Mouse (Mus musculus) embryonic facial prominence, embryonic 15.5 days (tissue): ENCODE results near the gene Acer3. TPM values are rescaled to one million over a fixed set of nuclear protein-coding genes. Genes with fewer than 3 reads are reported as not detected.

ENCODE experiments used
- ATAC-seq: fragments of 200-750 bp; cut with Nextera tagmentation; 2 replicates; pipeline ENCODE4 v1.8.0; 2017; ENCODE audit warnings: low read depth, moderate TSS enrichment; ENCODE audit not compliant: insufficient number of reproducible peaks, low FRiP score, low TSS enrichment
- H3K27ac ChIP-seq: fragments of 300-500 bp; sonication (generic); replicated peaks from 2 replicates; pipeline ENCODE4 v1.5.1; 2015; ENCODE audit warnings: mild to moderate bottlenecking, inconsistent platforms
- H3K27me3 ChIP-seq: fragments of 300-500 bp; sonication (generic); 2 replicates; pipeline ENCODE4 v1.6.1; 2015; ENCODE audit warnings: inconsistent platforms
- H3K36me3 ChIP-seq: fragments of 300-500 bp; sonication (generic); 2 replicates; pipeline ENCODE4 v1.6.1; 2015; ENCODE audit warnings: mild to moderate bottlenecking, inconsistent platforms
- H3K4me1 ChIP-seq: fragments of 300-500 bp; sonication (generic); 2 replicates; pipeline ENCODE4 v1.6.1; 2015; ENCODE audit warnings: inconsistent platforms
- H3K4me2 ChIP-seq: fragments of 300-500 bp; sonication (generic); replicated peaks from 2 replicates; pipeline ENCODE4 v1.6.1; 2015; ENCODE audit warnings: mild to moderate bottlenecking, inconsistent platforms
- H3K4me3 ChIP-seq: fragments of 300-500 bp; sonication (generic); replicated peaks from 2 replicates; pipeline ENCODE4 v1.5.1; 2015; ENCODE audit warnings: mild to moderate bottlenecking, inconsistent platforms
- H3K9ac ChIP-seq: fragments of 300-500 bp; sonication (generic); 2 replicates; pipeline ENCODE4 v1.6.1; 2015; ENCODE audit warnings: inconsistent platforms
- H3K9me3 ChIP-seq: fragments of 300-500 bp; sonication (generic); replicated peaks from 2 replicates; pipeline ENCODE4 v1.6.1; 2016; ENCODE audit warnings: inconsistent platforms
- WGBS: fragments of 180-500 bp; shearing (Covaris S2); methylation state at CpG from one replicate; pipeline ENCODE4 v1.1.7; 2015; 5-methylcytosine and 5-hydroxymethylcytosine counted together
- polyA plus RNA-seq: library from polyadenylated mRNA; unstranded; fragments of >200 nt; fragmentation: Nextera tagmentation; extraction: Ambion mirVana; gene quantifications from 2 replicates; pipeline ENCODE4 v1.2.1, GENCODE M21; 2015

Acer3 gene
- polyA plus RNA-seq, 1 experiment from 2014 or later, result 43.9 TPM

DNA sequence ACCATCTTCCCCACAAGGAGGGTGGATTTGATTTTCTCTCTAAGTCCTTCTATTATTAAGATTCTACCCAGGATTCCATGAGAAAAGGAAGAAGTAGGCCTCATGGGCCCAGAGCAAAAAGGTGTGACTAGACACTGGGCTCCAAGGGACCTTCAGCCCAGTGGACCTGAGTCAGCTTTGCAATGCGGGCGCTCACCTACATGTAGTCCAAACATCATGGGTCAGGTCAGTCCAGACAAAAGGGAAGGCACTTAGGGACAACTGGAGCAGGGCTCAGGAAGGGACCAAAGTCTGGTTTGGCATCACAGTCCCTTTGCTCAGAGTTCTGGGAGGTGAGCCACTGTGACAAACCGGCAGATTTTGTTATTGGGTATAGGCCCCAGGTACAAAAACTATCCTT lies 30.5 kb upstream of the Acer3 start:
- no peak overlapping the region for H3K9ac ChIP-seq
- ATAC-seq, result no peak
- no peak overlapping the region for H3K27ac ChIP-seq
- peaks cover 32% of the 10 kb centered on the region for H3K4me1 ChIP-seq
- no peak overlapping the region for H3K4me3 ChIP-seq
- H3K9me3 ChIP-seq, result no peaks in the 10 kb centered on the region
- no peak overlapping the region for H3K4me2 ChIP-seq
- WGBS, result 97% methylated on average over 3 of the region's 3 CpGs
- H3K27me3 ChIP-seq, result no peaks in the 10 kb centered on the region
- H3K36me3 ChIP-seq, result peaks cover 33% of the 10 kb centered on the region

- H3K4me2 ChIP-seq, result no peak overlapping the region
- WGBS, result 90% methylated on average over 6 of the region's 6 CpGs
- ATAC-seq, result no peak
- peaks cover 33% of the 10 kb centered on the region for H3K36me3 ChIP-seq
- no peaks in the 10 kb centered on the region for H3K27me3 ChIP-seq
- H3K4me3 ChIP-seq, result no peak overlapping the region
- no peaks in the 10 kb centered on the region for H3K9me3 ChIP-seq
- peaks cover 15% of the 10 kb centered on the region for H3K4me1 ChIP-seq
- no peak overlapping the region for H3K27ac ChIP-seq
- no peak overlapping the region for H3K9ac ChIP-seq
These were observed 28.8 kb upstream of the Acer3 start for GRCm38 (mm10) chr7:98349821-98350220.

GRCm38 (mm10) chr7:98349096-98349495 lies 28.1 kb upstream of the Acer3 start:
- H3K4me3 ChIP-seq, result no peak overlapping the region
- 0 out of 2 replicates have a peak, but pooled peaks have one; percentile 3 for ATAC-seq
- H3K36me3 ChIP-seq, result peaks cover 33% of the 10 kb centered on the region
- WGBS, result 32% methylated on average over 5 of the region's 5 CpGs
- H3K9ac ChIP-seq, result no peak overlapping the region
- H3K27ac ChIP-seq, result no peak overlapping the region
- no peaks in the 10 kb centered on the region for H3K27me3 ChIP-seq
- H3K4me1 ChIP-seq, result peaks cover 7% of the 10 kb centered on the region
- no peak overlapping the region for H3K4me2 ChIP-seq
- no peaks in the 10 kb centered on the region for H3K9me3 ChIP-seq

- 47% methylated on average over 7 of the region's 7 CpGs for WGBS
- Histone ChIP-seq H3K27ac (no peak overlapping the region), H3K36me3 (peaks cover 33% of the 10 kb centered on the region), H3K9me3 (no peaks in the 10 kb centered on the region), H3K27me3 (no peaks in the 10 kb centered on the region), H3K4me1 (no peaks in the 10 kb centered on the region), H3K4me2 (no peak overlapping the region), H3K9ac (no peak overlapping the region), H3K4me3 (no peak overlapping the region)
- no peak for ATAC-seq
These were observed 27.0 kb upstream of the Acer3 start for GRCm38 (mm10) chr7:98348043-98348442.

- no peak for ATAC-seq
- Histone ChIP-seq H3K9ac (no peak overlapping the region), H3K27ac (no peak overlapping the region), H3K4me2 (no peak overlapping the region), H3K9me3 (no peaks in the 10 kb centered on the region), H3K4me3 (no peak overlapping the region), H3K27me3 (no peaks in the 10 kb centered on the region), H3K4me1 (no peaks in the 10 kb centered on the region), H3K36me3 (peaks cover 27% of the 10 kb centered on the region)
- 76% methylated on average over 5 of the region's 5 CpGs for WGBS
These were observed 26.5 kb upstream of the Acer3 start for GRCm38 (mm10) chr7:98347471-98347870.

DNA sequence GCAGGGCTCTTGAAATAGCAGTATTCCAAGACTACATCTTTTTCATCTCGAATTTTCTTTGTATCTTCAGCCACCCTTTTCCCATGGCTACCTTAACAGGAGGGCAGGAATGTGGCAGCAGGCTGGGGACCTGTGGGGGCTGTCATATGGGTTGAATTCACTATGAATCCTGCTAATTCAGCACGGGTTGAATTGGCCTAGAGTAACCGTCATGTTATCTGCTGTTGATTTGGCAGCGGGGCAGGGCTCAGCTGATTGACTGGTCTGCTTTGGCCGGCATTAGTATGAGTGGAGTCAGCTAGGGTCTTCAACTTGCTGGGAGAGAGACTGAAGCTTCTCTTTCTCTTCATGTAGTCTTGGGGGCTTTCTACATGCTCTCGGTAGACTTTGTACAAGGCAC lies 24.0 kb upstream of the Acer3 start:
- Histone ChIP-seq H3K27ac (no peak overlapping the region), H3K4me2 (no peak overlapping the region), H3K4me3 (no peak overlapping the region), H3K9ac (no peak overlapping the region), H3K9me3 (no peaks in the 10 kb centered on the region), H3K27me3 (no peaks in the 10 kb centered on the region), H3K36me3 (peaks cover 5% of the 10 kb centered on the region; the same call in 1 of the 2 replicates), H3K4me1 (no peaks in the 10 kb centered on the region)
- no peak for ATAC-seq
- WGBS, result 46% methylated on average over 6 of the region's 6 CpGs

GRCm38 (mm10) chr7:98344361-98344760 lies 23.4 kb upstream of the Acer3 start:
- WGBS, result 26% methylated on average over 3 of the region's 3 CpGs
- no peaks in the 10 kb centered on the region for H3K9me3 ChIP-seq
- ATAC-seq, result no peak
- no peak overlapping the region for H3K9ac ChIP-seq
- no peak overlapping the region for H3K4me2 ChIP-seq
- H3K36me3 ChIP-seq, result no peaks in the 10 kb centered on the region
- H3K27me3 ChIP-seq, result no peaks in the 10 kb centered on the region
- no peak overlapping the region for H3K4me3 ChIP-seq
- H3K27ac ChIP-seq, result no peak overlapping the region
- H3K4me1 ChIP-seq, result no peaks in the 10 kb centered on the region

- H3K27me3 ChIP-seq, result no peaks in the 10 kb centered on the region
- no peak overlapping the region for H3K9ac ChIP-seq
- H3K4me3 ChIP-seq, result no peak overlapping the region
- H3K27ac ChIP-seq, result no peak overlapping the region
- no peak overlapping the region for H3K4me2 ChIP-seq
- no peaks in the 10 kb centered on the region for H3K9me3 ChIP-seq
- WGBS, result 55% methylated on average over 3 of the region's 3 CpGs
- no peaks in the 10 kb centered on the region for H3K36me3 ChIP-seq
- no peaks in the 10 kb centered on the region for H3K4me1 ChIP-seq
- ATAC-seq, result no peak
These were observed 21.2 kb upstream of the Acer3 start for GRCm38 (mm10) chr7:98342249-98342648.

- no peaks in the 10 kb centered on the region for H3K9me3 ChIP-seq
- 1% methylated on average over 13 of the region's 13 CpGs for WGBS
- H3K4me1 ChIP-seq, result no peaks in the 10 kb centered on the region
- H3K27ac ChIP-seq, result no peak overlapping the region
- H3K9ac ChIP-seq, result no peak overlapping the region
- peak overlapping the region; percentile 63 for H3K4me2 ChIP-seq
- no peaks in the 10 kb centered on the region for H3K27me3 ChIP-seq
- peak; percentile 15; the same call in 1 of the 2 replicates for ATAC-seq
- H3K36me3 ChIP-seq, result no peaks in the 10 kb centered on the region
- H3K4me3 ChIP-seq, result peak overlapping the region; percentile 43
These were observed 20.5 kb upstream of the Acer3 start for GRCm38 (mm10) chr7:98341475-98341874.

GRCm38 (mm10) chr7:98340343-98340742 lies 19.3 kb upstream of the Acer3 start:
- Histone ChIP-seq H3K36me3 (no peaks in the 10 kb centered on the region), H3K27me3 (no peaks in the 10 kb centered on the region), H3K4me3 (no peak overlapping the region), H3K4me2 (no peak overlapping the region), H3K4me1 (no peaks in the 10 kb centered on the region), H3K27ac (no peak overlapping the region), H3K9me3 (no peaks in the 10 kb centered on the region), H3K9ac (no peak overlapping the region)
- ATAC-seq, result no peak
- 75% methylated on average over 5 of the region's 5 CpGs for WGBS

DNA sequence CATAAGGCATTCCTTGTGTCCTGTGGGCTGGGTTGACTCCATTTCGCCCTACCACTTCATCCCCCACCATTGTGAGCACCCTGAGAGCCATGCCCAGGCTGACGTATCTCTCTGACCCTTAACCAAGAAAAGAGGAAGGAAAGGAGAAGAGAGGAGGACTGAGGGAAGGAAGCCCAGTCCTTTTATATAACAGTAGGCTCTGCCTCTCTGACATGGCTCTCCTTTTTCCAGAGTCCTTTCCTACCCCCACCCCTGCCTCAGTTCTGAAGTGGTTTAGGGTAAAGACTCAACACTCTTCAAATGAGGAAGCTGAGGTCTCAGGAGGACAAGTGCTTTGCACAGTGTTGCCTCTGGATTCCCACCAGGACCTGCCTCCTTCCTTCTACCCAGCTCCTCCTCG lies 13.0 kb upstream of the Acer3 start:
- ATAC-seq, result no peak
- H3K4me1 ChIP-seq, result no peaks in the 10 kb centered on the region
- 61% methylated on average over 3 of the region's 3 CpGs for WGBS
- H3K9me3 ChIP-seq, result no peaks in the 10 kb centered on the region
- no peak overlapping the region for H3K27ac ChIP-seq
- H3K27me3 ChIP-seq, result no peaks in the 10 kb centered on the region
- H3K36me3 ChIP-seq, result no peaks in the 10 kb centered on the region
- no peak overlapping the region for H3K4me2 ChIP-seq
- no peak overlapping the region for H3K4me3 ChIP-seq
- H3K9ac ChIP-seq, result no peak overlapping the region

- no peak overlapping the region for H3K4me3 ChIP-seq
- no peaks in the 10 kb centered on the region for H3K9me3 ChIP-seq
- H3K36me3 ChIP-seq, result no peaks in the 10 kb centered on the region
- no peaks in the 10 kb centered on the region for H3K4me1 ChIP-seq
- H3K27ac ChIP-seq, result no peak overlapping the region
- ATAC-seq, result no peak
- WGBS, result 93% methylated on average over 5 of the region's 5 CpGs
- H3K9ac ChIP-seq, result no peak overlapping the region
- no peak overlapping the region for H3K4me2 ChIP-seq
- no peaks in the 10 kb centered on the region for H3K27me3 ChIP-seq
These were observed 12.5 kb upstream of the Acer3 start for GRCm38 (mm10) chr7:98333507-98333906.
